Mouse (Mus musculus) T-helper 17 cell (primary cell): ENCODE results near the gene Ing4.

ENCODE experiments used
- in situ Hi-C, 2 experiments: fragments of 300-600 bp; cut with MboI, MseI; formaldehyde crosslinking; loops; 1 replicate in 1 of 2; 2 replicates in 1 of 2; pipeline ENCODE4 v1.15.1; 2025; ENCODE audit warnings: high pct_unique_total_duplicates in 2 of 2

Gene Ing4

GRCm38 (mm10) chr6:125089521-125090321, 50.2 kb downstream of the Ing4 start:
- in situ Hi-C loops: no loop called here

GRCm38 (mm10) chr6:125090341-125091085, 51.0 kb downstream of the Ing4 start:
- in situ Hi-C loops: no loop called here

- in situ Hi-C loops: no loop called here
Observed at GRCm38 (mm10) chr6:125092372-125092771, 52.8 kb downstream of the Ing4 start.

GRCm38 (mm10) chr6:125094843-125095242, 55.3 kb downstream of the Ing4 start:
- in situ Hi-C loops: loop anchor here in 1 of 2 experiments (5.0 kb wide), 1 partner anchor 37 kb away; the partner anchor contains the start of gene Nop2

- in situ Hi-C loops: loop anchor here in 1 of 2 experiments (5.0 kb wide), 1 partner anchor 37 kb away; the partner anchor contains the start of gene Nop2
Observed at GRCm38 (mm10) chr6:125095391-125096278, 56.1 kb downstream of the Ing4 start, which contains the start of gene Chd4. Gene Chd4, plus strand, starts transcription at chr6:125095981.

- in situ Hi-C loops: loop anchor here in 1 of 2 experiments (5.0 kb wide), 1 partner anchor 36 kb away; the partner anchor contains the start of gene Nop2
Observed at GRCm38 (mm10) chr6:125096279-125096596, 56.7 kb downstream of the Ing4 start.

GRCm38 (mm10) chr6:125096597-125097345, 57.2 kb downstream of the Ing4 start:
- in situ Hi-C loops: loop anchor here in 1 of 2 experiments (5.0 kb wide), 1 partner anchor 36 kb away; the partner anchor contains the start of gene Nop2

- in situ Hi-C loops: loop anchor here in 1 of 2 experiments (5.0 kb wide), 1 partner anchor 35 kb away; the partner anchor contains the start of gene Nop2
Observed at GRCm38 (mm10) chr6:125097346-125097689, 57.8 kb downstream of the Ing4 start.

- in situ Hi-C loops: loop anchor here in 1 of 2 experiments (5.0 kb wide), 1 partner anchor 34 kb away; the partner anchor contains the start of gene Nop2
Observed at GRCm38 (mm10) chr6:125097951-125098350, 58.4 kb downstream of the Ing4 start.

GRCm38 (mm10) chr6:125098513-125098912, 59.0 kb downstream of the Ing4 start:
- in situ Hi-C loops: loop anchor here in 1 of 2 experiments (5.0 kb wide), 1 partner anchor 34 kb away; the partner anchor contains the start of gene Nop2
